Mouse (Mus musculus): ENCODE measurements at regions not wholly inside any gene's neighbourhood (a gene's known extent, or its start where the extent isn't known, plus 50 kb on each side); places are given as distances from the start of the nearest gene placed in this dataset.

- no peaks in the 10 kb centered on the region for H3K36me3 ChIP-seq (ENCODE audit: control insufficient read depth, insufficient read depth)
- H3K27me3 ChIP-seq (replicated peaks; ENCODE audit: control insufficient read depth, insufficient read depth, low read length) = no peaks in the 10 kb centered on the region
- no peak overlapping the region for H3K4me2 ChIP-seq (replicated peaks; ENCODE audit: low read depth)
- 80% methylated on average over 5 of the region's 5 CpGs for WGBS
- H3K9me3 ChIP-seq (ENCODE audit: control insufficient read depth) = no peaks in the 10 kb centered on the region
- H3K4me3 ChIP-seq (ENCODE audit: low read depth, low read length) = no peak overlapping the region
- no peak for TF ChIP-seq CTCF (IDR thresholded peaks at IDR 0.05; ENCODE audit: low read depth)
- no peak overlapping the region for H3K9ac ChIP-seq (ENCODE audit: low read depth, low read length)
- H3K27ac ChIP-seq (ENCODE audit: low read depth, low read length) = no peak overlapping the region
- no peak for ATAC-seq
- H3K4me1 ChIP-seq (replicated peaks; ENCODE audit: control insufficient read depth, insufficient read depth, low read length) = no peaks in the 10 kb centered on the region
Observed at GRCm38 (mm10) chr15:74461935-74462334, 174.2 kb downstream of the Mroh4 start.

- 82% methylated on average over 12 of the region's 12 CpGs for WGBS
- Histone ChIP-seq H3K9ac (ENCODE audit: low read depth, low read length) (no peak overlapping the region), H3K27ac (ENCODE audit: low read depth, low read length) (no peak overlapping the region), H3K9me3 (ENCODE audit: control insufficient read depth) (no peaks in the 10 kb centered on the region), H3K4me2 (replicated peaks; ENCODE audit: low read depth) (no peak overlapping the region), H3K36me3 (ENCODE audit: control insufficient read depth, insufficient read depth) (no peaks in the 10 kb centered on the region), H3K4me1 (replicated peaks; ENCODE audit: control insufficient read depth, insufficient read depth, low read length) (no peaks in the 10 kb centered on the region), H3K27me3 (replicated peaks; ENCODE audit: control insufficient read depth, insufficient read depth, low read length) (no peaks in the 10 kb centered on the region), H3K4me3 (ENCODE audit: low read depth, low read length) (no peak overlapping the region)
- no peak for ATAC-seq
- TF ChIP-seq CTCF (IDR thresholded peaks at IDR 0.05; ENCODE audit: low read depth) = no peak
Observed at GRCm38 (mm10) chr15:74459345-74459975, 176.7 kb downstream of the Mroh4 start.

GRCm38 (mm10) chr15:74458940-74459339 is 177.2 kb downstream of the Mroh4 start:
- no peak for ATAC-seq
- H3K27me3 ChIP-seq (replicated peaks; ENCODE audit: control insufficient read depth, insufficient read depth, low read length) = no peaks in the 10 kb centered on the region
- no peaks in the 10 kb centered on the region for H3K4me1 ChIP-seq (replicated peaks; ENCODE audit: control insufficient read depth, insufficient read depth, low read length)
- H3K9me3 ChIP-seq (ENCODE audit: control insufficient read depth) = no peaks in the 10 kb centered on the region
- no peak overlapping the region for H3K9ac ChIP-seq (ENCODE audit: low read depth, low read length)
- TF ChIP-seq CTCF (IDR thresholded peaks at IDR 0.05; ENCODE audit: low read depth) = no peak
- H3K4me2 ChIP-seq (replicated peaks; ENCODE audit: low read depth) = no peak overlapping the region
- no peak overlapping the region for H3K27ac ChIP-seq (ENCODE audit: low read depth, low read length)
- H3K36me3 ChIP-seq (ENCODE audit: control insufficient read depth, insufficient read depth) = no peaks in the 10 kb centered on the region
- no peak overlapping the region for H3K4me3 ChIP-seq (ENCODE audit: low read depth, low read length)
- WGBS = 81% methylated on average over 9 of the region's 9 CpGs

GRCm38 (mm10) chr15:74457965-74458364 is 178.2 kb downstream of the Mroh4 start:
- Histone ChIP-seq H3K9me3 (ENCODE audit: control insufficient read depth) (no peaks in the 10 kb centered on the region), H3K4me3 (ENCODE audit: low read depth, low read length) (no peak overlapping the region), H3K36me3 (ENCODE audit: control insufficient read depth, insufficient read depth) (no peaks in the 10 kb centered on the region), H3K27me3 (replicated peaks; ENCODE audit: control insufficient read depth, insufficient read depth, low read length) (no peaks in the 10 kb centered on the region), H3K9ac (ENCODE audit: low read depth, low read length) (no peak overlapping the region), H3K4me1 (replicated peaks; ENCODE audit: control insufficient read depth, insufficient read depth, low read length) (no peaks in the 10 kb centered on the region), H3K27ac (ENCODE audit: low read depth, low read length) (no peak overlapping the region), H3K4me2 (replicated peaks; ENCODE audit: low read depth) (no peak overlapping the region)
- no peak for TF ChIP-seq CTCF (IDR thresholded peaks at IDR 0.05; ENCODE audit: low read depth)
- no peak for ATAC-seq
- WGBS = 89% methylated on average over 3 of the region's 3 CpGs

- Histone ChIP-seq H3K4me1 (replicated peaks; ENCODE audit: control insufficient read depth, insufficient read depth, low read length) (no peaks in the 10 kb centered on the region), H3K9ac (ENCODE audit: low read depth, low read length) (no peak overlapping the region), H3K27me3 (replicated peaks; ENCODE audit: control insufficient read depth, insufficient read depth, low read length) (no peaks in the 10 kb centered on the region), H3K4me2 (replicated peaks; ENCODE audit: low read depth) (no peak overlapping the region), H3K27ac (ENCODE audit: low read depth, low read length) (no peak overlapping the region), H3K9me3 (ENCODE audit: control insufficient read depth) (no peaks in the 10 kb centered on the region), H3K36me3 (ENCODE audit: control insufficient read depth, insufficient read depth) (no peaks in the 10 kb centered on the region), H3K4me3 (ENCODE audit: low read depth, low read length) (no peak overlapping the region)
- WGBS = 76% methylated on average over 6 of the region's 6 CpGs
- TF ChIP-seq CTCF (IDR thresholded peaks at IDR 0.05; ENCODE audit: low read depth) = no peak
- ATAC-seq = no peak
Observed at GRCm38 (mm10) chr15:74456675-74457040, 179.5 kb downstream of the Mroh4 start.

GRCm38 (mm10) chr15:74455921-74456674 is 180.1 kb downstream of the Mroh4 start:
- no peak for ATAC-seq
- Histone ChIP-seq H3K9ac (ENCODE audit: low read depth, low read length) (no peak overlapping the region), H3K36me3 (ENCODE audit: control insufficient read depth, insufficient read depth) (no peaks in the 10 kb centered on the region), H3K9me3 (ENCODE audit: control insufficient read depth) (no peaks in the 10 kb centered on the region), H3K4me1 (replicated peaks; ENCODE audit: control insufficient read depth, insufficient read depth, low read length) (no peaks in the 10 kb centered on the region), H3K27ac (ENCODE audit: low read depth, low read length) (no peak overlapping the region), H3K4me3 (ENCODE audit: low read depth, low read length) (no peak overlapping the region), H3K4me2 (replicated peaks; ENCODE audit: low read depth) (no peak overlapping the region), H3K27me3 (replicated peaks; ENCODE audit: control insufficient read depth, insufficient read depth, low read length) (no peaks in the 10 kb centered on the region)
- TF ChIP-seq CTCF (IDR thresholded peaks at IDR 0.05; ENCODE audit: low read depth) = no peak
- WGBS = 41% methylated on average over 11 of the region's 11 CpGs

Data from intestine, postnatal 0 days (tissue).